Mouse (Mus musculus) lung, embryonic 14.5 days (tissue): ENCODE results near the gene Dlx4. TPM values are rescaled to one million over a fixed set of nuclear protein-coding genes. Genes with fewer than 3 reads are reported as not detected.

Source experiments
- ATAC-seq: fragments of 200-750 bp; cut with Nextera tagmentation; 2 replicates; pipeline ENCODE4 v1.8.0; 2017; ENCODE audit warnings: mild to moderate bottlenecking, moderate TSS enrichment, moderate library complexity; ENCODE audit not compliant: insufficient read depth
- DNase-seq: peaks from one replicate; pipeline ENCODE4 v3.0.0-alpha.2; 2015
- H3K27ac ChIP-seq: fragments of 300-500 bp; sonication (generic); 2 replicates; pipeline ENCODE4 v1.5.1; 2014; ENCODE audit warnings: low read depth, mild to moderate bottlenecking, moderate library complexity
- H3K27me3 ChIP-seq: fragments of 300-500 bp; sonication (generic); 2 replicates; pipeline ENCODE4 v1.6.1; 2014; ENCODE audit warnings: low read length, control low read depth; ENCODE audit not compliant: insufficient read depth
- H3K36me3 ChIP-seq: fragments of 300-500 bp; sonication (generic); 2 replicates; pipeline ENCODE4 v1.6.1; 2014; ENCODE audit warnings: control low read depth; ENCODE audit not compliant: insufficient read depth
- H3K4me1 ChIP-seq: fragments of 300-500 bp; sonication (generic); 2 replicates; pipeline ENCODE4 v1.6.1; 2014; ENCODE audit warnings: antibody characterized with exemption, control low read depth; ENCODE audit not compliant: insufficient read depth
- H3K4me2 ChIP-seq: fragments of 300-500 bp; sonication (generic); 2 replicates; pipeline ENCODE4 v1.6.1; 2014; ENCODE audit warnings: mild to moderate bottlenecking
- H3K4me3 ChIP-seq: fragments of 300-500 bp; sonication (generic); 2 replicates; pipeline ENCODE4 v1.5.1; 2014; ENCODE audit warnings: low read depth, low read length
- H3K9ac ChIP-seq: fragments of 300-500 bp; sonication (generic); 2 replicates; pipeline ENCODE4 v1.6.1; 2014
- H3K9me3 ChIP-seq: fragments of 300-500 bp; sonication (generic); 2 replicates; pipeline ENCODE4 v1.6.1; 2016; ENCODE audit warnings: low read depth, low read length, control low read depth
- CTCF ChIP-seq: IDR thresholded peaks from 2 replicates; pipeline ENCODE4 v1.5.1; 2016; ENCODE audit warnings: antibody characterized with exemption, low read depth
- WGBS: fragments of 180-500 bp; shearing (Covaris S2); extraction: QIAGEN DNeasy Blood & Tissue Kit; methylation state at CpG from one replicate; pipeline ENCODE4 v1.1.7; 2014; 5-methylcytosine and 5-hydroxymethylcytosine counted together
- polyA plus RNA-seq: library from polyadenylated mRNA; unstranded; fragments of >200 nt; fragmentation: Nextera tagmentation; extraction: Ambion mirVana; gene quantifications from 2 replicates; pipeline ENCODE4 v1.2.1, GENCODE M21; 2014

Dlx4 gene
- polyA plus RNA-seq, 1 experiment from 2014 or later = 0.57 TPM

DNA sequence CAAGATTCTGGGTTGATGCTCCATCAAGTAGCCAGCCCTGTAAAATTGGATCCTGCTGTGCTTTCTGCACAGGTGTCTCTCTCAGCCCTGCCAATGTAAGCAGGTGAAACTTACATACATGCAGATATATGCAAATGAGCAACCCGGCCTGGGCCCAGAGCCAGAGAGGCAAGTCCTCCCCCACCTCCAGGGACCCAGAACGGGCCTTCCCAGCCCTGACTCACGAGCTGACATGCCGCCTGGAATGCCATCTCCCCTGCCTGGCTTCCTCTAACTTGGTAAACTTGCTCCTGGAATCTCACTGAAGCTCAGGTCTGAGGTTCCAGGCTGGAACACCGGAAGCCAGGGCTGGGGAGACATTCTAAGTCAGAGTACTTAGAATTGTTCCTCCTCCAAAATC is 7.1 kb upstream of the Dlx4 start:
- Histone ChIP-seq H3K4me1 (peaks cover 7% of the 10 kb centered on the region; the same call in 1 of the 2 replicates), H3K27me3 (peaks cover 43% of the 10 kb centered on the region), H3K36me3 (no peaks in the 10 kb centered on the region), H3K9ac (no peak overlapping the region), H3K4me2 (no peak overlapping the region), H3K9me3 (no peaks in the 10 kb centered on the region), H3K27ac (no peak overlapping the region), H3K4me3 (no peak overlapping the region)
- DNase-seq (no peak), ATAC-seq (no peak)
- TF ChIP-seq CTCF = no peak
- WGBS = 24% methylated on average over 5 of the region's 5 CpGs

DNA sequence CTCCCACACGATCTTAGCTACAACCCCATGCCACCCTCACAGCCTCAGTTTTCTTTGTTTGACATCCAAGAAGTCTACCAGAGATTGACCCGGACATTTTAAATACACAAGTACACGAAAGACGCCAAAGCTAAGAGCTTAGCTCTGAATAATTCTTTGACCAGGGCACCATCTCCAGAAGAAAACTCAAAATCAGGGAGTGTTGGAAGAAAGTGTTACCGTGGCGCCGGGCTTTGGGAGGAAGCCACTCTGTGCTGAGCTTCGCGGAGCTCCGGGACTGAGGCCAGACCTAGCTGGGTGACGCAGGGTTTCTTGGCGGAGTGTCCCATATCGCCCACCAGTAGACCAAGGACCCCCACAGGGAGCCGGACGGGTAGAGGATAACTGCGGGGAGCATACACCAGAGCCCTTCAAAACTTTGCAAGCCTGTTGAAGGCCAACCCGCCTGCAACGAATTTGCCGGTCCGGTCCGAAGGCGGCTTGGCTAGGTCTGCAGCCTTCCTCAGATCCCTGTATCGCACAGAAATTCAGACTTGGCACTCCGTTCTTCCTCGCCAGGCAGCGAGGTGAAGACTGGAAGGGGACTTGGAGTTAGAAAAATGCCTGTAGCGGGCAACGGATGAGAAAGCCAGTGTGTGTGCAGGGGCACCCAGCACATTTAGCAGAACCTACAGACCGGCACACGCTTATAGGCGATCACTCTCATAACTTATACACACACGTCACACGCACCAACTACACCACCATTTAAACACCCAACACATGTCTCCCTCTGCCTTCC is 4.4 kb upstream of the Dlx4 start:
- peak; percentile 28; the same call in 1 of the 2 replicates for ATAC-seq
- Histone ChIP-seq H3K27me3 (peaks cover 70% of the 10 kb centered on the region), H3K9me3 (no peaks in the 10 kb centered on the region), H3K36me3 (no peaks in the 10 kb centered on the region), H3K4me1 (peaks cover 7% of the 10 kb centered on the region), H3K4me3 (0 out of 2 replicates have a peak overlapping the region, but pooled peaks have one; percentile 2), H3K27ac (no peak overlapping the region), H3K9ac (no peak overlapping the region), H3K4me2 (peak overlapping the region; percentile 43)
- 2% methylated on average over 33 of the region's 33 CpGs for WGBS
- peak; percentile 67 for DNase-seq
- no peak for TF ChIP-seq CTCF

DNA sequence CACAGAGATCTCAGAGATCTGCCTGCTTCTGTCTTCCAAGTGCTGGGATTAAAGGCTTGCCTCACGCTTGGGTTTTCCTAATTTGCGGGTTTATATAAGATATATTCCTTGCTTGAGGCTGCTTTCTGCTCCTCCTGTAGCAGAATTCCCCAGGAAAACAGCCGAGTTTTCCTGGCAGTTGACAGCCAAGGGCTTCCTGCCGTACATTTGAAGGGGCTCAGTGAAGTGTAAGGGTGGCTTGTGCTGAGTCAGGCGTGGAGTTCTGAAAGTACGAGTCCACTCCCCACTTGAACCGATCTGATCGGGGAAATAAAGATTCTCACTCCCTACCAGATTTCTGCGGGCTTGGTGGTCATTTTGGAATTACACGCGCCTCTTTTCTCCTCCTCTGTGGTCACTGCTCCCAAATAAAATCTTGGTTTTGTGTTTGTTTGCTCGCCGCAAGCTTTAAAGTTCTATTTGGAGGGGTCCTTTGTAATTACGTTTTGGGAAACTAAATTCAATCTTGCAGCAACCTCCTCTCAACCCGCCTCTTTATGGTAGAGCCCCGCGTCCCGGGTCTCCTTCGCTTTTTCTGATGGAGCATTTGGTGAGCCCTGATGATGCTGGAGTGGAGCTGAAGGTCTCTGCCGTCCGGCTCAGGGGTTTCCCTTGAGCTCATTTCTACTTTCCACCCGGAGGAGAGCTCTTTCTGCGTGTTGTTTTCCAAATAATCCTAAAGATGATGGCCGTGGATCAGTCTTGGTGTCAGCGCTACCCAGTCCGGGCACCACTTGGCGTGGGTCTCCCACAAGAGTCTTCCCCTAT is 3.6 kb upstream of the Dlx4 start:
- Histone ChIP-seq H3K27ac (no peak overlapping the region), H3K27me3 (peaks cover 74% of the 10 kb centered on the region), H3K4me1 (peaks cover 7% of the 10 kb centered on the region), H3K9me3 (no peaks in the 10 kb centered on the region), H3K9ac (no peak overlapping the region), H3K4me3 (no peak overlapping the region), H3K36me3 (no peaks in the 10 kb centered on the region), H3K4me2 (peak overlapping the region; percentile 43)
- no peak for TF ChIP-seq CTCF
- DNase-seq (peak; percentile 27), ATAC-seq (no peak)
- 3% methylated on average over 27 of the region's 27 CpGs for WGBS

DNA sequence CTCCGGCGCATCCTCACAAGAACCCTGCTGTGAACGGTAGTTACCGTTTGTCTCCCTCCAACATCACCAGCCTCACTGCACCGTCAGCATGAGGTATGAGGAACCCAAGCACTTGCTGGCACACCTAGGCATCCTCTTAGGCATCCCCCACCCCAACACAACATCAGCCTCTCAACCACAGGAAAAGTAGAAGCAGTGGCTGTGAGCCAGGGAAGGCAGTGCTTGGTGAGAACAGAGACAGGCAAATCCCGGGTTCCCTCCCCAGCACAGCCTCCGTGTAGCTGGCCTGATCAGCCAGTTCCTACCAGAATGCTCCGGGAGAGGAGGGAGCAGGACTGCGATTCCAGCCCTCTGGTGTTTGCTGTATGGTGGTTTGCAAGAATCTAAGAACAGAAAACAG is 2.7 kb upstream of the Dlx4 start:
- Histone ChIP-seq H3K36me3 (no peaks in the 10 kb centered on the region), H3K27ac (no peak overlapping the region), H3K27me3 (peaks cover 83% of the 10 kb centered on the region), H3K9ac (no peak overlapping the region), H3K9me3 (no peaks in the 10 kb centered on the region), H3K4me2 (no peak overlapping the region), H3K4me3 (no peak overlapping the region), H3K4me1 (peaks cover 7% of the 10 kb centered on the region)
- WGBS = 4% methylated on average over 9 of the region's 9 CpGs
- ATAC-seq = no peak
- TF ChIP-seq CTCF = no peak
- DNase-seq = peak; percentile 31

DNA sequence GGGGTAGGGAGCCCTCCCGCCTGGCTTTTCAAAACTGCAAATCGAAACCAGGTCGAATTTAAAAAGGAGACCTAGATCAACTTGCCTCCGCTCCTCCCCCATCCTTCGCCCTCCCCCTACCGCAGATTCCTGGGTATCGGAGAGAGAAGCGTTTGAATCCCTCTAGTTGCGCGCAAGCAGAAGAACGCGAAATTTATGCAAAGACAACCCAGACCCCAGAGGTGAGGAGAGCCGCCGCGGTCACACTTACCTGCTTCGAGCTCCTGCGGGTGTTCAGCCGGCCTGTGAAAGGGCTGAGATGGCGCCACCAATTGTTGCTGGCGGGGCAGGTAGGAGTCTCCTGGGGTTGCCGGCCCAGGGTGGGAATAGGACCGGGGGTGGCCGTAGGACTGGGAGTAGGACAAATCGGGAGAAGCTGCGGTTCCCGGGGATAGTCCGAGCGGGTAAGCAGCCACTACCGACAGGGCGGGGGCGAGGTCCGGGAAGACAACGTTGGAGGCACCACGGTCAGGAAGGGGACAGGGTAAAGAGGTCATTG is 1.0 kb downstream of the Dlx4 start:
- no peak overlapping the region; the same call in 1 of the 2 replicates for H3K9ac ChIP-seq
- H3K4me1 ChIP-seq = no peaks in the 10 kb centered on the region; the same call in none of the 2 replicates
- DNase-seq (no peak), ATAC-seq (no peak)
- H3K36me3 ChIP-seq = no peaks in the 10 kb centered on the region
- no peak overlapping the region for H3K27ac ChIP-seq
- WGBS = under 1% methylated on average over 34 of the region's 34 CpGs
- H3K4me2 ChIP-seq = peak overlapping the region; percentile 95
- H3K27me3 ChIP-seq = peaks cover 100% of the 10 kb centered on the region
- H3K9me3 ChIP-seq = no peaks in the 10 kb centered on the region
- peak overlapping the region; percentile 48 for H3K4me3 ChIP-seq
- no peak for TF ChIP-seq CTCF

DNA sequence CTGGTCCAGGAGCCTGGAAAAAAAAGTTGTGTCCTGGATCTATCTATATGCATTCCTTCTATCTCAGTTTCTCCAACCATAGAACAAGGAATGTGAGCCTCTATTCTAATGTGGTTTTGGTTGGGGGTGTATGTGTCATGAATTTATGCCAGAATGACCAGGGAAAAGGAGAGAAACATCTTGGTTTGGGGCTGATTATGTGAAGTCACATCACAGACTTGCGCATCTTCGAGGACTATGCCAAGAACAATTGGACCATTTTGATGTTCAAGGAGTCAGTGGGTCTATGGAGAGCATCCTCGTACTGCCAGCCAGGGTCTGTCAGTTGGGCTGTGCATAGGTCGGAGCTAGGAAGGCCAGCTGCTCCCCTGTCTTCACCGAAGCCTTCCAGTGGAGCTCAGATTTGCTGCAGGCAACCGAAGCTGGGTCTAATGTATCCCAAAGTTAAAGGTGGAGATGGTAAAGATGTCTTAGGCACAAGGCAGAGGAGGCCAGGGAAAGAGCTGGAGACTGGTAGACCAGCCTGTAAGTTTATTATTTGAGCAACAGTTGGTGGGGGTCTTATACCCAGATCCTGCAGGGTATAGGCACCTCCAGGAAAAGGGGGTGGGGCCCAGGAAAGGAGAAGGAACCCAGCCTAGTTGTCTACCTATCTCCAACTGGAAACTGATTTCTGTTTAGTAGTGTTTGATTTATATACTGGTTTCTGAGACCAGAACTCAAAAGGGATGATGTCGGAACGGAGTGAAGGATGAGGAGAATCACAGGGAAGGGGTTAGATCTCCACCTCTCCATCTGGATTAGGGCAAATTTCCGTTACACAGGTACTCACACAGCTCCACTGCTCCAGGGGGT is 1.7 kb downstream of the Dlx4 start:
- ATAC-seq = no peak
- Histone ChIP-seq H3K4me3 (peak overlapping the region; percentile 48), H3K9ac (no peak overlapping the region), H3K4me1 (no peaks in the 10 kb centered on the region; the same call in none of the 2 replicates), H3K27ac (no peak overlapping the region), H3K36me3 (no peaks in the 10 kb centered on the region), H3K27me3 (peaks cover 100% of the 10 kb centered on the region), H3K9me3 (no peaks in the 10 kb centered on the region), H3K4me2 (peak overlapping the region; percentile 95)
- DNase-seq = no peak
- TF ChIP-seq CTCF = no peak
- 13% methylated on average over 9 of the region's 9 CpGs for WGBS
